Mouse (Mus musculus) hindbrain, embryonic 12.5 days (tissue): ENCODE measurements around the gene Cys1. TPM values are rescaled to one million over a fixed set of nuclear protein-coding genes. Genes with fewer than 3 reads are reported as not detected.

ENCODE experiments used
- ATAC-seq: fragments of 200-750 bp; cut with Nextera tagmentation; 2 replicates; pipeline ENCODE4 v1.8.0; 2017; ENCODE audit warnings: moderate TSS enrichment; ENCODE audit not compliant: low FRiP score
- H3K27ac ChIP-seq: fragments of 300-500 bp; sonication (generic); 2 replicates; pipeline ENCODE4 v1.5.1; 2016; ENCODE audit warnings: mild to moderate bottlenecking
- H3K27me3 ChIP-seq: fragments of 300-500 bp; sonication (generic); 2 replicates; pipeline ENCODE4 v1.6.1; 2016; ENCODE audit warnings: mild to moderate bottlenecking
- H3K36me3 ChIP-seq: fragments of 300-500 bp; sonication (generic); 2 replicates; pipeline ENCODE4 v1.6.1; 2016; ENCODE audit warnings: mild to moderate bottlenecking
- H3K4me1 ChIP-seq: fragments of 300-500 bp; sonication (generic); 2 replicates; pipeline ENCODE4 v1.6.1; 2016
- H3K4me2 ChIP-seq: fragments of 300-500 bp; sonication (generic); replicated peaks from 2 replicates; pipeline ENCODE4 v1.6.1; 2016; ENCODE audit warnings: mild to moderate bottlenecking
- H3K4me3 ChIP-seq: fragments of 300-500 bp; sonication (generic); 2 replicates; pipeline ENCODE4 v1.5.1; 2016; ENCODE audit warnings: mild to moderate bottlenecking
- H3K9ac ChIP-seq: fragments of 300-500 bp; sonication (generic); 2 replicates; pipeline ENCODE4 v1.6.1; 2016; ENCODE audit warnings: mild to moderate bottlenecking, moderate library complexity
- H3K9me3 ChIP-seq: fragments of 300-500 bp; sonication (generic); replicated peaks from 2 replicates; pipeline ENCODE4 v1.6.1; 2016; ENCODE audit warnings: mild to moderate bottlenecking
- WGBS: fragments of 180-500 bp; shearing (Covaris S2); methylation state at CpG from one replicate; pipeline ENCODE4 v1.1.7; 2016; 5-methylcytosine and 5-hydroxymethylcytosine counted together
- polyA plus RNA-seq: library from polyadenylated mRNA; unstranded; fragments of >200 nt; fragmentation: Nextera tagmentation; extraction: Ambion mirVana; gene quantifications from 2 replicates; pipeline ENCODE4 v1.2.1, GENCODE M21; 2016

Gene Cys1
- polyA plus RNA-seq, 1 experiment from 2014 or later, result 1.2 TPM

GRCm38 (mm10) chr12:24696500-24697483 lies 15.2 kb upstream of the Cys1 start:
- Histone ChIP-seq H3K4me2 (peak overlapping the region; percentile 28), H3K27ac (no peak overlapping the region), H3K4me3 (no peak overlapping the region), H3K9me3 (no peaks in the 10 kb centered on the region), H3K27me3 (no peaks in the 10 kb centered on the region; the same call in 1 of the 2 replicates), H3K4me1 (no peaks in the 10 kb centered on the region), H3K36me3 (no peaks in the 10 kb centered on the region), H3K9ac (no peak overlapping the region)
- peak; percentile 89 for ATAC-seq
- 41% methylated on average over 16 of the region's 16 CpGs for WGBS

DNA sequence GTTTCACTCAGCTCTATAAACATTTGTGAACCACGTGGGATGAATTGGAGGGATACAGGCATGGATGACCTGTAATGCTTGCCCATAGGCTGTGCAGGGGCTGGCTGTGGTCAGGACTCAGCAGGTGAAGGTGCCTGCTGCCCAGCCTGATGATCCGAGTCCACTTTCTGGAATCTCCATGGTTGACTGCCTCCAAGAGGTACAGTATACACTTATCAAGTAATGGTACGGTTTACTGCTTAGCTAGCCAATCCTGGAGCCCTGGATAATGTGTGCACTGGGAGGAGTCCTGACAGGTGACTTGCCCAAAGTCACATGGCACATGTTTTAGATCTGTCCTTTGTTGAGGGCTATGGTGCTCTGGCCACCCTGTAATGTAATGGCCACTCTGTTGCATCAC lies 8.7 kb upstream of the Cys1 start:
- ATAC-seq, result no peak
- no peak overlapping the region for H3K4me3 ChIP-seq
- no peak overlapping the region for H3K4me2 ChIP-seq
- WGBS, result 89% methylated on average over 3 of the region's 3 CpGs
- H3K27ac ChIP-seq, result no peak overlapping the region
- H3K9me3 ChIP-seq, result no peaks in the 10 kb centered on the region
- H3K27me3 ChIP-seq, result no peaks in the 10 kb centered on the region
- H3K4me1 ChIP-seq, result no peaks in the 10 kb centered on the region
- H3K36me3 ChIP-seq, result no peaks in the 10 kb centered on the region
- H3K9ac ChIP-seq, result no peak overlapping the region

DNA sequence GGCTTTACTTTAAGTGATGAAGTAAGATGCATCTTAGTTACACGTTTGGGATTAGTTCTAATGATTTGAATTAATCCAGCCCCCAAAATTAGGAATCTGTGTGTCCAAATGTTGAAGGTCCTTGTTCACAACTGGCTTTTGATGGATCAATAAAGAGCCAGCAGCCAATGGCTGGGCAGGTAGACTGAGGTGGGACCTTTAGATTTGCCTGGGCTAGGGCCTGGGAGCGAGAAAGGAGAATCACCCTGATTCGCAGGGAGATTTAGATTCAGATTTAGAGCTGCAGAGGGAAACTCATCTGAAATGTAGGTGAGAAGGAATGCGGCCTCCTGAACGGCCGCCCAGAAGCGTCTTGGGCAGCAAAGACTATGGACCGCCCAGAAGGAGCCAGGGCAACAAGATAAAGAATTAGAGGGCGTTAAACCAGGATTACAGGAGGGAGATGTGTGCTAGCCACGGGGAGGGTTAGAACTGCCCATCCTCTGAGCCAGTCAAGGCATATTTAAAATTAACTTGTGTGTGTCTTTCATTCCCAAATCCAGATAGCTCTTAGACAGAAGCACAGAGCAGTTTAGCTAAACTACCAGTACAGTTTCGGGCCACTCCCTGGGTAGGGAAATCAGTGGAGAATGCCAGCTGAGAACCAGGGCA lies 5.2 kb upstream of the Cys1 start:
- 75% methylated on average over 11 of the region's 11 CpGs for WGBS
- no peaks in the 10 kb centered on the region for H3K36me3 ChIP-seq

DNA sequence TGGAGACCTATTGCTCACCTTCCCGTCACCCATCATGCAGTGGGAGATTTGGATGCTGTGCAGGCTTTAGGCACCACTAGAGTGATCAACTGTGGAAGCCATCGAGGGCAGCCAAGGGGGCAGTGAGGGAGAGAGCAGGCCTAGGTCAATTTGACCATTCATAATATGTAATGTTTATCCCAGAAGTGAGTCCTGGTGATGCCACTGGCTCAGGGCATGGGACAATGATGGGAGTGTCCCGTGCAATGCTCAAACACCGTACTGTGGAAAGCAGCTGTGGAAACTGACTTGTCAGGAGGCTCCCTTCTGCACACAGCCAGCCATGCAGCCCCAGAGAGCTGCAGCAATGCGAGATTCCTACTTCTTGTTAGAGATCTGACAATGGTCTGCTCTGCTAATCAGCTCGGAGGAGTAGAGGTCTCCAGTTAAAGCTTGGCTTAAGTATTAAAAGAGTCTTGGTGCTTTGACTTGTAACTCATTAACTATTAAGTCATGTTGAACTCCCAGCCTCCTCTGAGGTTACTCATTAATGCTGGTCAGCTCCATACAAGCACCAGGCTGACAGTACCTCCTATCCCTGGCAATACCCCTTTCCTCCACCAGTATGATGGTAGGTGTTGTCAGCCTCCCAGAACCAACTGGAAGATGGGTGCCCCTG lies 4.6 kb upstream of the Cys1 start:
- Histone ChIP-seq H3K4me1 (peaks cover 6% of the 10 kb centered on the region), H3K4me3 (no peak overlapping the region), H3K27ac (no peak overlapping the region), H3K9ac (no peak overlapping the region), H3K36me3 (no peaks in the 10 kb centered on the region), H3K27me3 (peaks cover 24% of the 10 kb centered on the region), H3K9me3 (no peaks in the 10 kb centered on the region), H3K4me2 (no peak overlapping the region)
- no peak for ATAC-seq
- WGBS, result 52% methylated on average over 6 of the region's 6 CpGs

More for the DNA sequence above, 5.2 kb upstream of the Cys1 start:
- no peak overlapping the region for H3K27ac ChIP-seq
- no peak for ATAC-seq
- no peaks in the 10 kb centered on the region for H3K4me1 ChIP-seq
- no peak overlapping the region for H3K4me2 ChIP-seq
- no peak overlapping the region for H3K4me3 ChIP-seq
- no peak overlapping the region for H3K9ac ChIP-seq
- H3K9me3 ChIP-seq, result no peaks in the 10 kb centered on the region
- H3K27me3 ChIP-seq, result peaks cover 17% of the 10 kb centered on the region

- no peaks in the 10 kb centered on the region for H3K36me3 ChIP-seq
- no peak overlapping the region for H3K4me3 ChIP-seq
- H3K9ac ChIP-seq, result no peak overlapping the region
- H3K4me2 ChIP-seq, result no peak overlapping the region
- 69% methylated on average over 7 of the region's 7 CpGs for WGBS
- H3K27ac ChIP-seq, result no peak overlapping the region
- H3K4me1 ChIP-seq, result peaks cover 11% of the 10 kb centered on the region
- H3K9me3 ChIP-seq, result no peaks in the 10 kb centered on the region
- peaks cover 42% of the 10 kb centered on the region for H3K27me3 ChIP-seq
- ATAC-seq, result no peak
Measured at GRCm38 (mm10) chr12:24683461-24683860, 1.8 kb upstream of the Cys1 start.

- H3K27me3 ChIP-seq, result peaks cover 42% of the 10 kb centered on the region
- H3K4me2 ChIP-seq, result no peak overlapping the region
- no peaks in the 10 kb centered on the region for H3K36me3 ChIP-seq
Measured at GRCm38 (mm10) chr12:24682563-24682962, 950 bp upstream of the Cys1 start.

DNA sequence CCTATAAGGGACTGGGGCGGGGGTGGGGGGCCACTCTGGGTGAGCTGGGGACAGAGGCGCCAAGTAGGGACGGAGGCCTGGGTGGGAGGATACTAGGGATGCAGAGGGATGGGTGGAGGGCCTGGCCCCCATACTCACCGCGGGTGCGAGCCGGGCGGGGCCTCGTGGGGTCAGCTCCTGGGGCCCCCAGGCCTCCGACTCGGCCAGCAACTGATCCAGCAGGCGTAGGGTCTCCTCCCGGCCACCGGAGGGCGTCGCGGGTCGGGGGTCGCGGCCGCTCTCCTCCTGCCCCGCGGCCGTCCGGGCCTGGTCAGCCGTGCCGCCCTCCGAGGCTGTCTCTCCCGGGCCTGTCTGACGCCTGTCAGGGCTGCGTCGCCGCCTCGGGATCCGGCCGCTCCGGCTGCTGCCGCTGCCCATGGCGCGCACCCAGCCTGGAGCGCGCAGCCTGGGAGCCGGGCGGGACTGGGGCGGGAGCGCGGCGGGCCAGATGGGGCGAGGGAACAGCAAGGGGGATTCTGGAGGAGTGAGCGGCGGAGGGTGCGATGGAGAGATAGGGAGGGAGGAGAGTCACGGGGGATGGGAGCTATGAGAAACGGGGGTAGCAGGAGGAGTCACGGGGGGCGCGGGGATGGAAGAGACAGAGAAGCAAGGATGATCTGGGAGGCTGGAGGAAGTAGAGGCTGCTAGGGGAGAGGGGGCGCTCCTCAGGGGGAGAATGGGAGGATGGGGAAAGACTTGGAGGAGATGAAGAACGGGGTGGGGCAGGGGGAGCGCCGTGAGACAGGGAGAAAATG lies 924 bp downstream of the Cys1 start:
- Histone ChIP-seq H3K27ac (no peak overlapping the region), H3K4me1 (peaks cover 11% of the 10 kb centered on the region), H3K9ac (peak overlapping the region; percentile 71), H3K27me3 (peaks cover 42% of the 10 kb centered on the region), H3K9me3 (no peaks in the 10 kb centered on the region), H3K4me3 (peak overlapping the region; percentile 56), H3K4me2 (peak overlapping the region; percentile 95), H3K36me3 (no peaks in the 10 kb centered on the region)
- peak; percentile 74 for ATAC-seq
- WGBS, result 1% methylated on average over 48 of the region's 61 CpGs

More at GRCm38 (mm10) chr12:24682563-24682962, 950 bp upstream of the Cys1 start:
- 54% methylated on average over 8 of the region's 8 CpGs for WGBS
- no peaks in the 10 kb centered on the region for H3K9me3 ChIP-seq
- no peak for ATAC-seq
- peaks cover 11% of the 10 kb centered on the region for H3K4me1 ChIP-seq
- H3K9ac ChIP-seq, result no peak overlapping the region
- no peak overlapping the region for H3K27ac ChIP-seq
- no peak overlapping the region for H3K4me3 ChIP-seq

DNA sequence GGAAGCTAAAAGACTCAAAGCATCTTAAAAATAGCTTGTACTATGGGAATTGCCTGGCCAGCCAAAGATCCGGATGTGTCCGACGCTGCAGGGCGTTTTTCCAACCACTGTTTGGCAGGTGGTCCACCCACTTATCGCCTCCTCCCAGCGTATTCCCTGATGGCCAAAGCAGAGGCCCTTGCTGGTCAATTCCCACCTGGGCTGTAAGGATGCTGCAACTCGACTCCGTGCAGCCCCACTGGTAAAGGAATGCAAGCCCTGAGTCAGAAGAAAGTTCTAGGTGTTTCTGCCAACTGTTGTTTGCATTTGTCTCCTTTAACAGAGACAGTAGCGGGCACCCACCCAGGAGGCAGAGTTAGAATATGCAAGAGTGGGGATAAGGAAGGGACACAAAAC lies 1.5 kb downstream of the Cys1 start:
- peaks cover 11% of the 10 kb centered on the region for H3K4me1 ChIP-seq
- peak overlapping the region; percentile 71; the same call in 1 of the 2 replicates for H3K9ac ChIP-seq
- H3K4me2 ChIP-seq, result peak overlapping the region; percentile 95
- peak overlapping the region; percentile 56 for H3K4me3 ChIP-seq
- peaks cover 42% of the 10 kb centered on the region for H3K27me3 ChIP-seq
- WGBS, result 16% methylated on average over 9 of the region's 9 CpGs
- no peak overlapping the region for H3K27ac ChIP-seq
- H3K9me3 ChIP-seq, result no peaks in the 10 kb centered on the region
- no peak for ATAC-seq
- H3K36me3 ChIP-seq, result no peaks in the 10 kb centered on the region

- ATAC-seq, result no peak
- Histone ChIP-seq H3K27ac (no peak overlapping the region), H3K9me3 (no peaks in the 10 kb centered on the region), H3K4me2 (no peak overlapping the region), H3K27me3 (no peaks in the 10 kb centered on the region), H3K4me1 (peaks cover 5% of the 10 kb centered on the region; the same call in 1 of the 2 replicates), H3K4me3 (no peak overlapping the region), H3K36me3 (peaks cover 20% of the 10 kb centered on the region), H3K9ac (no peak overlapping the region)
- WGBS, result 87% methylated on average over 5 of the region's 5 CpGs
Measured at GRCm38 (mm10) chr12:24662131-24662530, 19.5 kb downstream of the Cys1 start.

DNA sequence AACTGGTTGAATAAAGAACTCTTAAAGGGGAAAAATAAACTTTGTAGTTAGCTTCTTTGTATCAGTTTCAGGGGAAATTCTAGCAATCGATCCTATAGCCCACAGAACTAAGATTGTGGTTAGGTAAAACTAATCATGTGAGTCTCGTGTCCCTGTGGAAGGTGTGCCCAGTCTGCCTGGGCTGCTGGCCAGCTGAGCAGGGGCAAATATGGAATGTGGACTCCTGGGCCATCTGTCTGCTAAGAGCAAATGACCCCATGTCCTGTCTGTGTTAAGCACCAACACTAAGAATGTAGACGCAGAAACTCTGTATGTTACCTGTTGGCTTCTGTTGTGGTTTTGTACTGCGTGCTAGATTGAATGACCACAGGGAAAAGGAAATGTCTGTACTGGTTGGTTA lies 20.5 kb downstream of the Cys1 start:
- H3K27ac ChIP-seq, result no peak overlapping the region
- H3K9me3 ChIP-seq, result no peaks in the 10 kb centered on the region
- peaks cover 14% of the 10 kb centered on the region for H3K4me1 ChIP-seq
- H3K4me3 ChIP-seq, result no peak overlapping the region
- H3K9ac ChIP-seq, result no peak overlapping the region
- 92% methylated on average over 4 of the region's 4 CpGs for WGBS
- peaks cover 23% of the 10 kb centered on the region for H3K36me3 ChIP-seq
- H3K27me3 ChIP-seq, result no peaks in the 10 kb centered on the region
- H3K4me2 ChIP-seq, result no peak overlapping the region
- no peak for ATAC-seq

- Histone ChIP-seq H3K27me3 (no peaks in the 10 kb centered on the region), H3K4me2 (no peak overlapping the region), H3K4me3 (no peak overlapping the region), H3K9me3 (no peaks in the 10 kb centered on the region), H3K9ac (no peak overlapping the region), H3K4me1 (peaks cover 17% of the 10 kb centered on the region), H3K27ac (no peak overlapping the region), H3K36me3 (peaks cover 35% of the 10 kb centered on the region)
- ATAC-seq, result no peak
- 93% methylated on average over 9 of the region's 9 CpGs for WGBS
Measured at GRCm38 (mm10) chr12:24659923-24660322, 21.7 kb downstream of the Cys1 start.
